In the genomic region with DNA sequence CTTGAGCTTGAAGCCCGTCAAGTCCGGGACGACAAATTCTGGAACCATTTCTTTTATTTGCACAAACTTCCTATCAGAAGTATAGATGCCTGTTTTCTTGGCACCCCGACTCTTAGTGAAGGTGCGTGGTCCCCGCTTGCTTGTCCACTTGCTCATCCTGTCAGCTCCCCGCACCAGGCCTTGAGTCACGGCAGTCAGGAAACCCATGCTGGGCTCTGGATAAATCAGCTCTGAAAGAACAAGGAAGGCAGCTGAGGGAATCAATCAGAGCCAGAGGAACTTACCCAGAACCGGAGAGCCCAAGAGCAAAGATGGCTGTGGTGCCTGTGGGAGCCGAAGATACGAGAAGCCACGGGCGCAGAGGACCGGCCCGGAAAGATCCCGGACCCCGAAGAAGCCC, we compare ENCODE assay signal across 8 mouse cellular contexts. TPM values are rescaled to one million over a fixed set of nuclear protein-coding genes. Genes with fewer than 3 reads are reported as not detected.
DNase-seq lines count a peak whose midpoint lies in the region; ATAC-seq and TF ChIP-seq lines count a peak whose summit lies in the region.
"Not testable (repeated sequence)": the region's sequence is repeated elsewhere in the genome, so short reads cannot be mapped to it uniquely, and the experiment has no call there.

No protein-coding gene starts in this region.

- peak; percentile 11 for ATAC-seq in common myeloid progenitor, adult 5-6 weeks (replicated peaks; ENCODE audit: low read depth, poor library complexity, severe bottlenecking)
- not testable (repeated sequence) for ATAC-seq in forebrain, embryonic 13.5 days; kidney, embryonic 15.5 days (replicated peaks; ENCODE audit: low FRiP score)
- peak; percentile 11 for ATAC-seq in liver, embryonic 12.5 days
- ATAC-seq in megakaryocyte-erythroid progenitor cell, adult 5-6 weeks (replicated peaks; ENCODE audit: low FRiP score, low TSS enrichment, poor library complexity, severe bottlenecking) = peak; percentile 29

- in situ Hi-C loops in ES-E14 (cut with MboI; ENCODE audit: low sequenced_read_pairs in 2 of 2, unreplicated experiment in 2 of 2) = not testable (repeated sequence)

- not testable (repeated sequence) for TF ChIP-seq CTCF in olfactory bulb, adult 2 months (IDR thresholded peaks at IDR 0.05; ENCODE audit: insufficient read depth, low read depth, low read length)

- H3K9me3 ChIP-seq in ES-E14 (ENCODE audit: control insufficient read depth, insufficient read depth, low read depth, low read length); forebrain, embryonic 13.5 days (replicated peaks); hindbrain, embryonic 10.5 days; kidney, embryonic 15.5 days (replicated peaks); liver, embryonic 12.5 days (replicated peaks): not testable (repeated sequence)

- H3K4me3 ChIP-seq in ES-E14 (ENCODE audit: insufficient read depth in 1 of 2, low read depth in 1 of 2, low read length in 2 of 2, poor library complexity in 1 of 2, severe bottlenecking in 1 of 2) = peak overlapping the region; percentile 82 to 97
- peak overlapping the region; percentile 78 for H3K4me3 ChIP-seq in forebrain, embryonic 13.5 days
- H3K4me3 ChIP-seq in hindbrain, embryonic 10.5 days = peak overlapping the region; percentile 83
- H3K4me3 ChIP-seq in kidney, embryonic 15.5 days (replicated peaks) = peak overlapping the region; percentile 64
- peak overlapping the region; percentile 89 for H3K4me3 ChIP-seq in liver, embryonic 12.5 days
- peak overlapping the region; percentile 82 for H3K4me3 ChIP-seq in olfactory bulb, adult 2 months (ENCODE audit: insufficient read depth, low read depth, low read length)

- WGBS in forebrain, embryonic 13.5 days = 1% methylated on average over 17 of the region's 17 CpGs
- 1% methylated on average over 17 of the region's 17 CpGs for WGBS in hindbrain, embryonic 10.5 days
- WGBS in kidney, embryonic 15.5 days = under 1% methylated on average over 17 of the region's 17 CpGs
- 0% methylated on average over 17 of the region's 17 CpGs for WGBS in liver, embryonic 12.5 days (ENCODE audit: insufficient replicate concordance)
- WGBS in olfactory bulb, adult 2 months = under 1% methylated on average over 17 of the region's 17 CpGs

- H3K36me3 ChIP-seq in ES-E14 (ENCODE audit: control insufficient read depth, insufficient read depth, low read length, poor library complexity, severe bottlenecking) = peaks cover 13% of the 10 kb centered on the region
- peaks cover 40% of the 10 kb centered on the region for H3K36me3 ChIP-seq in forebrain, embryonic 13.5 days (ENCODE audit: poor library complexity, severe bottlenecking)
- H3K36me3 ChIP-seq in hindbrain, embryonic 10.5 days = peaks cover 40% of the 10 kb centered on the region
- H3K36me3 ChIP-seq in kidney, embryonic 15.5 days = peaks cover 40% of the 10 kb centered on the region
- peaks cover 49% of the 10 kb centered on the region for H3K36me3 ChIP-seq in liver, embryonic 12.5 days

- peak overlapping the region; percentile 95 for H3K4me2 ChIP-seq in forebrain, embryonic 13.5 days
- H3K4me2 ChIP-seq in kidney, embryonic 15.5 days = peak overlapping the region; percentile 96
- H3K4me2 ChIP-seq in liver, embryonic 12.5 days = peak overlapping the region; percentile 94

- H3K4me1 ChIP-seq in ES-E14 (ENCODE audit: control insufficient read depth in 2 of 2, insufficient read depth in 2 of 2, low read length in 2 of 2, poor library complexity in 1 of 2); olfactory bulb, adult 2 months (ENCODE audit: control insufficient read depth, insufficient read depth, low read length): not testable (repeated sequence)
- H3K4me1 ChIP-seq in forebrain, embryonic 13.5 days = peaks cover 28% of the 10 kb centered on the region
- peaks cover 28% of the 10 kb centered on the region for H3K4me1 ChIP-seq in hindbrain, embryonic 10.5 days (replicated peaks)
- peaks cover 17% of the 10 kb centered on the region for H3K4me1 ChIP-seq in kidney, embryonic 15.5 days
- H3K4me1 ChIP-seq in liver, embryonic 12.5 days = peaks cover 45% of the 10 kb centered on the region

- DNase-seq in ES-E14 (ENCODE audit: low read depth, low spot score); hindbrain, embryonic 10.5 days (ENCODE audit: low spot score): not testable (repeated sequence)

- TF ChIP-seq POLR2A in olfactory bulb, adult 2 months (IDR thresholded peaks at IDR 0.05; ENCODE audit: insufficient read depth, low read depth, low read length) = not testable (repeated sequence)

- H3K9ac ChIP-seq in ES-E14 (ENCODE audit: insufficient read depth, low read depth, low read length, poor library complexity, severe bottlenecking) = peak overlapping the region; percentile 84
- H3K9ac ChIP-seq in forebrain, embryonic 13.5 days = peak overlapping the region; percentile 86
- peak overlapping the region; percentile 78 for H3K9ac ChIP-seq in kidney, embryonic 15.5 days
- H3K9ac ChIP-seq in liver, embryonic 12.5 days = peak overlapping the region; percentile 89

- H3K27me3 ChIP-seq in forebrain, embryonic 13.5 days; hindbrain, embryonic 10.5 days (ENCODE audit: insufficient read depth, poor library complexity, severe bottlenecking); kidney, embryonic 15.5 days; liver, embryonic 12.5 days (replicated peaks): not testable (repeated sequence)

- not testable (repeated sequence) for H3K27ac ChIP-seq in ES-E14 (ENCODE audit: insufficient read depth, low read depth, low read length, poor library complexity, severe bottlenecking)
- H3K27ac ChIP-seq in forebrain, embryonic 13.5 days = peak overlapping the region; percentile 75
- H3K27ac ChIP-seq in hindbrain, embryonic 10.5 days = peak overlapping the region; percentile 90
- peak overlapping the region; percentile 97 for H3K27ac ChIP-seq in kidney, embryonic 15.5 days
- H3K27ac ChIP-seq in liver, embryonic 12.5 days = peak overlapping the region; percentile 98
- H3K27ac ChIP-seq in olfactory bulb, adult 2 months (ENCODE audit: insufficient read depth, low read depth, low read length) = peak overlapping the region; percentile 53; the same call in 1 of the 2 replicates

RNA-seq across cellular contexts. Expression of a gene that starts 0.4 kb away (rescaled TPM):
- 29.2 and 38.3 TPM in 2 replicates for total RNA-seq in ES-E14 (2012; rRNA removed)
- total RNA-seq in common myeloid progenitor, adult 5-6 weeks (2017) = 117 and 138 TPM in 2 replicates
- 163 and 175 TPM in 2 replicates for polyA plus RNA-seq in forebrain, embryonic 13.5 days (2015; fragmentation: Nextera tagmentation; extraction: Ambion mirVana)
- polyA plus RNA-seq in hindbrain, embryonic 10.5 days (2016; fragmentation: Nextera tagmentation; extraction: Ambion mirVana) = 128 and 156 TPM in 2 replicates
- 116 and 127 TPM in 2 replicates for polyA plus RNA-seq in kidney, embryonic 15.5 days (2015; fragmentation: Nextera tagmentation; extraction: Ambion mirVana)
- polyA plus RNA-seq in liver, embryonic 12.5 days (2016; fragmentation: Nextera tagmentation; extraction: Ambion mirVana) = 109 and 113 TPM in 2 replicates
- total RNA-seq in megakaryocyte-erythroid progenitor cell, adult 5-6 weeks (2014; fragmentation: Nextera tagmentation) = 80.8 and 117 TPM in 2 replicates
- total RNA-seq in megakaryocyte-erythroid progenitor cell, adult 5-6 weeks (2017) = 129 and 194 TPM in 2 replicates
- not detected in 2 replicates for polyA plus RNA-seq in olfactory bulb, adult 2 months (2012; ENCODE audit: insufficient read depth, insufficient read length, low replicate concordance, missing spikeins)

RNA-seq across cellular contexts. Expression of a gene that starts 1.4 kb away (rescaled TPM):
- 20.2 and 29.6 TPM in 2 replicates for total RNA-seq in ES-E14 (2012; rRNA removed)
- total RNA-seq in common myeloid progenitor, adult 5-6 weeks (2017) = 32.3 and 35.7 TPM in 2 replicates
- 2.4 and 3.5 TPM in 2 replicates for polyA plus RNA-seq in forebrain, embryonic 13.5 days (2015; fragmentation: Nextera tagmentation; extraction: Ambion mirVana)
- polyA plus RNA-seq in hindbrain, embryonic 10.5 days (2016; fragmentation: Nextera tagmentation; extraction: Ambion mirVana) = 3.9 and 5.3 TPM in 2 replicates
- 6.7 and 9.0 TPM in 2 replicates for polyA plus RNA-seq in kidney, embryonic 15.5 days (2015; fragmentation: Nextera tagmentation; extraction: Ambion mirVana)
- polyA plus RNA-seq in liver, embryonic 12.5 days (2016; fragmentation: Nextera tagmentation; extraction: Ambion mirVana) = 16.5 and 17.0 TPM in 2 replicates
- total RNA-seq in megakaryocyte-erythroid progenitor cell, adult 5-6 weeks (2014; fragmentation: Nextera tagmentation) = 52.9 and 61.2 TPM in 2 replicates
- total RNA-seq in megakaryocyte-erythroid progenitor cell, adult 5-6 weeks (2017) = 36.6 and 41.8 TPM in 2 replicates
- not detected in 2 replicates for polyA plus RNA-seq in olfactory bulb, adult 2 months (2012; ENCODE audit: insufficient read depth, insufficient read length, low replicate concordance, missing spikeins)

RNA-seq across cellular contexts. Expression of a gene that starts 12.3 kb away (rescaled TPM):
- 23.7 and 30.2 TPM in 2 replicates for total RNA-seq in ES-E14 (2012; rRNA removed)
- 17.4 and 21.8 TPM in 2 replicates for total RNA-seq in common myeloid progenitor, adult 5-6 weeks (2017)
- polyA plus RNA-seq in forebrain, embryonic 13.5 days (2015; fragmentation: Nextera tagmentation; extraction: Ambion mirVana) = 35.5 and 38.8 TPM in 2 replicates
- polyA plus RNA-seq in hindbrain, embryonic 10.5 days (2016; fragmentation: Nextera tagmentation; extraction: Ambion mirVana) = 30.8 and 35.5 TPM in 2 replicates
- polyA plus RNA-seq in kidney, embryonic 15.5 days (2015; fragmentation: Nextera tagmentation; extraction: Ambion mirVana) = 28.3 and 29.5 TPM in 2 replicates
- polyA plus RNA-seq in liver, embryonic 12.5 days (2016; fragmentation: Nextera tagmentation; extraction: Ambion mirVana) = 14.5 and 16.6 TPM in 2 replicates
- 21.0 and 24.9 TPM in 2 replicates for total RNA-seq in megakaryocyte-erythroid progenitor cell, adult 5-6 weeks (2014; fragmentation: Nextera tagmentation)
- 16.1 and 29.1 TPM in 2 replicates for total RNA-seq in megakaryocyte-erythroid progenitor cell, adult 5-6 weeks (2017)
- not detected in 2 replicates for polyA plus RNA-seq in olfactory bulb, adult 2 months (2012; ENCODE audit: insufficient read depth, insufficient read length, low replicate concordance, missing spikeins)

RNA-seq across cellular contexts. Expression of a gene that starts 24.9 kb away (rescaled TPM):
- 47.8 and 50.2 TPM in 2 replicates for total RNA-seq in ES-E14 (2012; rRNA removed)
- 55.2 and 55.5 TPM in 2 replicates for total RNA-seq in common myeloid progenitor, adult 5-6 weeks (2017)
- polyA plus RNA-seq in forebrain, embryonic 13.5 days (2015; fragmentation: Nextera tagmentation; extraction: Ambion mirVana) = 10.2 and 12.1 TPM in 2 replicates
- 24.0 and 27.6 TPM in 2 replicates for polyA plus RNA-seq in hindbrain, embryonic 10.5 days (2016; fragmentation: Nextera tagmentation; extraction: Ambion mirVana)
- 15.9 and 22.9 TPM in 2 replicates for polyA plus RNA-seq in kidney, embryonic 15.5 days (2015; fragmentation: Nextera tagmentation; extraction: Ambion mirVana)
- 19.8 and 24.0 TPM in 2 replicates for polyA plus RNA-seq in liver, embryonic 12.5 days (2016; fragmentation: Nextera tagmentation; extraction: Ambion mirVana)
- total RNA-seq in megakaryocyte-erythroid progenitor cell, adult 5-6 weeks (2014; fragmentation: Nextera tagmentation) = 34.5 and 34.9 TPM in 2 replicates
- 69.9 and 75.2 TPM in 2 replicates for total RNA-seq in megakaryocyte-erythroid progenitor cell, adult 5-6 weeks (2017)
- not detected in 2 replicates for polyA plus RNA-seq in olfactory bulb, adult 2 months (2012; ENCODE audit: insufficient read depth, insufficient read length, low replicate concordance, missing spikeins)

RNA-seq across cellular contexts. Expression of a gene that starts 39.4 kb away (rescaled TPM):
- 14.4 and 23.8 TPM in 2 replicates for total RNA-seq in ES-E14 (2012; rRNA removed)
- total RNA-seq in common myeloid progenitor, adult 5-6 weeks (2017) = 59.6 and 102 TPM in 2 replicates
- polyA plus RNA-seq in forebrain, embryonic 13.5 days (2015; fragmentation: Nextera tagmentation; extraction: Ambion mirVana) = 19.1 and 21.5 TPM in 2 replicates
- polyA plus RNA-seq in hindbrain, embryonic 10.5 days (2016; fragmentation: Nextera tagmentation; extraction: Ambion mirVana) = 19.4 and 20.6 TPM in 2 replicates
- polyA plus RNA-seq in kidney, embryonic 15.5 days (2015; fragmentation: Nextera tagmentation; extraction: Ambion mirVana) = 45.3 and 48.5 TPM in 2 replicates
- 20.2 and 21.8 TPM in 2 replicates for polyA plus RNA-seq in liver, embryonic 12.5 days (2016; fragmentation: Nextera tagmentation; extraction: Ambion mirVana)
- 53.4 and 55.9 TPM in 2 replicates for total RNA-seq in megakaryocyte-erythroid progenitor cell, adult 5-6 weeks (2014; fragmentation: Nextera tagmentation)
- 38.7 and 66.0 TPM in 2 replicates for total RNA-seq in megakaryocyte-erythroid progenitor cell, adult 5-6 weeks (2017)
- not detected in 2 replicates for polyA plus RNA-seq in olfactory bulb, adult 2 months (2012; ENCODE audit: insufficient read depth, insufficient read length, low replicate concordance, missing spikeins)

Comparison
In these comparisons a context has a peak if more than half of its experiments do, and no peak if none do; other contexts are left out.
1. RNA of a gene that starts 12.3 kb away (polyA plus RNA-seq): 30.8 to 35.5 TPM in hindbrain, embryonic 10.5 days, 35.5 to 38.8 TPM in forebrain, embryonic 13.5 days, 28.3 to 29.5 TPM in kidney, embryonic 15.5 days and 14.5 to 16.6 TPM in liver, embryonic 12.5 days; not detected in olfactory bulb, adult 2 months; every median in the first group is over 10 times any median in the second.
2. Peak in every context shown above with its lines, with median percentiles within 50 percentile points of each other: H3K4me3 ChIP-seq, H3K9ac ChIP-seq and H3K4me2 ChIP-seq.